In the genomic region with DNA sequence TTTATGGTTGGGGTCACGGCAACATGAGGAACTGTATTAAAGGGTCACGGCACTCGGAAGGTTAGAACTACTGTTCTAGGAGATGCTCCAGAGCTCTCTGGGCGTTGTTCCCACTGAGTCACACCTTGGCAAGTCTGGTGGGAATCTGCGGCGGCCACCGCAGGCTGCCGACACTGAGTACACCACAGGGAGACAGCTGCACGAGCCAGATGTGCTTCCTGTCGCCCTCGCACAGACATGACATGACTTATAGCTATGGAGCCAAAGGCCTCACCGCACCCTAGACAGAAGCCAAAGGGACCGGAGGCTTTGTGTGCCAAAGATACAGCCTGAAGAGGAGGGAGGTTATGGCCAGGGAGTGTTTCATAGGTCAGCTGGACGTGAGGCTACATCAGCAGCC, we compare ENCODE assay signal across 10 mouse cellular contexts. TPM values are rescaled to one million over a fixed set of nuclear protein-coding genes. Genes with fewer than 3 reads are reported as not detected.
DNase-seq lines count a peak whose midpoint lies in the region; ATAC-seq lines count a peak whose summit lies in the region.
"Had no signal": no experiment of that assay in that cellular context is flagged by ENCODE, and none has a peak within 500 bp of the region (broad histone marks: within the 10 kb centered on the region; RNA-seq: fewer than 3 reads in every experiment).

No protein-coding gene starts in this region.

- peak; percentile 53 for DNase-seq in kidney, adult 11 months
- peak; percentile 46 to 67 for DNase-seq in adrenal gland, postnatal 36 days
- peak; percentile 73 to 79 for DNase-seq in heart, postnatal 10 days
- peak; percentile 42 for DNase-seq in skeletal muscle tissue, adult 2 months (ENCODE audit: low read depth, low spot score)
- DNase-seq in frontal cortex, postnatal 10 days (ENCODE audit: low spot score in 2 of 2) = no peak
- no peak for DNase-seq in frontal cortex, adult 2 months (ENCODE audit: extremely low spot score in 1 of 2, low spot score in 1 of 2)
- DNase-seq: cerebellum, postnatal 36 days had no signal

- no peak overlapping the region for H3K4me3 ChIP-seq in kidney, embryonic 16.5 days (ENCODE audit: low read length)
- H3K4me3 ChIP-seq in neural tube, embryonic 15.5 days (replicated peaks) = no peak overlapping the region
- H3K4me3 ChIP-seq: limb, embryonic 13.5 days had no signal

- peaks cover 15% of the 10 kb centered on the region; the same call in 1 of the 2 replicates for H3K27me3 ChIP-seq in kidney, embryonic 16.5 days (ENCODE audit: insufficient read depth, low read length)
- H3K27me3 ChIP-seq in neural tube, embryonic 15.5 days (replicated peaks) = 0 out of 2 replicates have a peak, but pooled peaks cover under 1% of the 10 kb centered on the region

- WGBS in kidney, embryonic 16.5 days = 33% methylated on average over 14 of the region's 14 CpGs
- WGBS in neural tube, embryonic 15.5 days = 41% methylated on average over 14 of the region's 14 CpGs

- no peak overlapping the region for H3K9ac ChIP-seq in kidney, embryonic 16.5 days (replicated peaks; ENCODE audit: low read length)
- H3K9ac ChIP-seq in neural tube, embryonic 15.5 days (replicated peaks) = no peak overlapping the region
- H3K9ac ChIP-seq: limb, embryonic 13.5 days had no signal

- no peaks in the 10 kb centered on the region for H3K9me3 ChIP-seq in kidney, embryonic 16.5 days (ENCODE audit: low read length)
- no peaks in the 10 kb centered on the region for H3K9me3 ChIP-seq in neural tube, embryonic 15.5 days (replicated peaks)
- H3K9me3 ChIP-seq: limb, embryonic 13.5 days had no signal

- intact Hi-C loops in heart, postnatal 10 days (cut with DNase I) = no loop called here

- no peak overlapping the region for H3K27ac ChIP-seq in kidney, embryonic 16.5 days (ENCODE audit: low read length)
- H3K27ac ChIP-seq in neural tube, embryonic 15.5 days (replicated peaks) = no peak overlapping the region
- H3K27ac ChIP-seq: limb, embryonic 13.5 days had no signal

- peaks cover 3% of the 10 kb centered on the region; the same call in 1 of the 2 replicates for H3K36me3 ChIP-seq in kidney, embryonic 16.5 days (ENCODE audit: insufficient read depth, low read length)
- H3K36me3 ChIP-seq in neural tube, embryonic 15.5 days = peaks cover 1% of the 10 kb centered on the region; the same call in 1 of the 2 replicates

- H3K4me1 ChIP-seq in kidney, embryonic 16.5 days (ENCODE audit: insufficient read depth, low read length) = no peaks in the 10 kb centered on the region
- H3K4me1 ChIP-seq in neural tube, embryonic 15.5 days = peaks cover 20% of the 10 kb centered on the region

- no peak for ATAC-seq in kidney, embryonic 16.5 days (ENCODE audit: low FRiP score, low TSS enrichment)
- no peak for ATAC-seq in neural tube, embryonic 15.5 days (ENCODE audit: low FRiP score)

- H3K4me2 ChIP-seq in kidney, embryonic 16.5 days (replicated peaks; ENCODE audit: low read depth, low read length) = no peak overlapping the region
- no peak overlapping the region for H3K4me2 ChIP-seq in neural tube, embryonic 15.5 days
- H3K4me2 ChIP-seq: limb, embryonic 13.5 days had no signal

RNA-seq across cellular contexts. Expression of gene Npc2, which starts 22.3 kb away (rescaled TPM):
- polyA plus RNA-seq in kidney, embryonic 16.5 days (2015; fragmentation: Nextera tagmentation; extraction: Ambion mirVana) = 65.4 and 69.8 TPM in 2 replicates
- total RNA-seq in adrenal gland, postnatal 36 days (2021) = 10 to 100 TPM; 82.3 to 91.0 TPM
- total RNA-seq in heart, postnatal 10 days (2021) = 10 to 100 TPM; 38.8 to 41.4 TPM
- polyA plus RNA-seq in frontal cortex, adult 2 months (2012; rRNA removed) = 40.0 and 45.9 TPM in 2 replicates
- polyA plus RNA-seq in neural tube, embryonic 15.5 days (2015; fragmentation: Nextera tagmentation; extraction: Ambion mirVana) = 54.1 and 57.7 TPM in 2 replicates

RNA-seq across cellular contexts. Expression of gene Isca2, which starts 22.4 kb away (rescaled TPM):
- polyA plus RNA-seq in kidney, embryonic 16.5 days (2015; fragmentation: Nextera tagmentation; extraction: Ambion mirVana) = 148 and 150 TPM in 2 replicates
- 10 to 100 TPM; 60.9 to 68.7 TPM for total RNA-seq in adrenal gland, postnatal 36 days (2021)
- 10 to 100 TPM; 71.1 to 76.2 TPM for total RNA-seq in heart, postnatal 10 days (2021)
- polyA plus RNA-seq in frontal cortex, adult 2 months (2012; rRNA removed) = 87.2 and 90.7 TPM in 2 replicates
- polyA plus RNA-seq in neural tube, embryonic 15.5 days (2015; fragmentation: Nextera tagmentation; extraction: Ambion mirVana) = 134 and 144 TPM in 2 replicates

RNA-seq across cellular contexts. Expression of gene Syndig1l, which starts 52.0 kb away (rescaled TPM):
- 0.06 and 0.09 TPM in 2 replicates for polyA plus RNA-seq in kidney, embryonic 16.5 days (2015; fragmentation: Nextera tagmentation; extraction: Ambion mirVana)
- not detected for total RNA-seq in adrenal gland, postnatal 36 days (2021)
- total RNA-seq in heart, postnatal 10 days (2021) = not detected
- polyA plus RNA-seq in frontal cortex, adult 2 months (2012; rRNA removed) = 16.3 and 23.8 TPM in 2 replicates
- polyA plus RNA-seq in neural tube, embryonic 15.5 days (2015; fragmentation: Nextera tagmentation; extraction: Ambion mirVana) = 7.3 and 10.2 TPM in 2 replicates
- polyA plus RNA-seq: limb, embryonic 13.5 days had no signal

Comparison
In these comparisons a context has a peak if more than half of its experiments do, and no peak if none do; other contexts are left out.
1. DNase-seq: peak in kidney, adult 11 months (single experiment), adrenal gland, postnatal 36 days (2 of 2), heart, postnatal 10 days (2 of 2) and skeletal muscle tissue, adult 2 months (single experiment); none in frontal cortex, postnatal 10 days (0 of 2) and frontal cortex, adult 2 months (0 of 2).